Mouse (Mus musculus): Measurements from ENCODE around the gene Mylk. TPM values are rescaled to one million over a fixed set of nuclear protein-coding genes. Genes with fewer than 3 reads are reported as not detected.
"Not testable (repeated sequence)": the region's sequence is repeated elsewhere in the genome, so short reads cannot be mapped to it uniquely, and the experiment has no call there.

The Mylk gene
- polyA plus RNA-seq (2016; fragmentation: Nextera tagmentation; extraction: Ambion mirVana) = 3.4 and 5.5 TPM in 2 replicates

- ATAC-seq (ENCODE audit: low FRiP score) = peak; percentile 92
- peak within 1 kb of the TSS; percentile 31; the same call in 1 of the 2 replicates for H3K27ac ChIP-seq
- H3K9ac ChIP-seq = peak within 1 kb of the TSS; percentile 55
- H3K4me2 ChIP-seq = peak within 1 kb of the TSS; percentile 90
- under 1% methylated on average over 46 of the region's 48 CpGs for WGBS
- no peaks in the 10 kb centered on the region for H3K36me3 ChIP-seq (replicated peaks)
- no peaks in the 10 kb centered on the region for H3K9me3 ChIP-seq
- peaks cover 34% of the 10 kb centered on the region for H3K4me1 ChIP-seq
- peak within 1 kb of the TSS; percentile 44 for H3K4me3 ChIP-seq (replicated peaks)
- peaks cover 31% of the 10 kb centered on the region for H3K27me3 ChIP-seq
Measured at GRCm38 (mm10) chr16:34745065-34745585, at the start of gene Mylk. Mylk (plus strand) TSS chr16:34745210.

GRCm38 (mm10) chr16:34698721-34699120, 46.3 kb upstream of the Mylk start:
- not testable (repeated sequence) for H3K9me3 ChIP-seq; H3K4me1 ChIP-seq; H3K27ac ChIP-seq; H3K27me3 ChIP-seq; H3K4me2 ChIP-seq; H3K4me3 ChIP-seq (replicated peaks); H3K9ac ChIP-seq; ATAC-seq (ENCODE audit: low FRiP score)
- H3K36me3 ChIP-seq (replicated peaks) = peaks cover 16% of the 10 kb centered on the region
- WGBS = 78% methylated on average over 3 of the region's 3 CpGs

- Histone ChIP-seq H3K27me3 (no peaks in the 10 kb centered on the region), H3K36me3 (replicated peaks) (peaks cover 27% of the 10 kb centered on the region), H3K27ac (no peak overlapping the region), H3K4me1 (no peaks in the 10 kb centered on the region), H3K9ac (no peak overlapping the region), H3K4me3 (replicated peaks) (no peak overlapping the region), H3K4me2 (no peak overlapping the region), H3K9me3 (no peaks in the 10 kb centered on the region)
- 22% methylated on average over 7 of the region's 7 CpGs for WGBS
- ATAC-seq (ENCODE audit: low FRiP score) = peak; percentile 69; the same call in 1 of the 2 replicates
Measured at GRCm38 (mm10) chr16:34700165-34700827, 44.7 kb upstream of the Mylk start.

GRCm38 (mm10) chr16:34700828-34701216, 44.2 kb upstream of the Mylk start:
- Histone ChIP-seq H3K36me3 (replicated peaks) (peaks cover 30% of the 10 kb centered on the region), H3K27me3 (no peaks in the 10 kb centered on the region), H3K9ac (no peak overlapping the region), H3K9me3 (no peaks in the 10 kb centered on the region), H3K4me3 (replicated peaks) (no peak overlapping the region), H3K4me2 (no peak overlapping the region), H3K4me1 (no peaks in the 10 kb centered on the region), H3K27ac (no peak overlapping the region)
- no peak for ATAC-seq (ENCODE audit: low FRiP score)
- WGBS = 90% methylated on average over 6 of the region's 6 CpGs

- no peaks in the 10 kb centered on the region for H3K9me3 ChIP-seq
- H3K36me3 ChIP-seq (replicated peaks) = peaks cover 47% of the 10 kb centered on the region
- no peak overlapping the region for H3K4me3 ChIP-seq (replicated peaks)
- H3K4me2 ChIP-seq = no peak overlapping the region
- H3K4me1 ChIP-seq = no peaks in the 10 kb centered on the region
- 92% methylated on average over 2 of the region's 2 CpGs for WGBS
- ATAC-seq (ENCODE audit: low FRiP score) = no peak
- H3K9ac ChIP-seq = no peak overlapping the region
- H3K27me3 ChIP-seq = no peaks in the 10 kb centered on the region
- H3K27ac ChIP-seq = no peak overlapping the region
Measured at GRCm38 (mm10) chr16:34706019-34706418, 39.0 kb upstream of the Mylk start.

GRCm38 (mm10) chr16:34706487-34706946, 38.5 kb upstream of the Mylk start:
- 92% methylated on average over 7 of the region's 7 CpGs for WGBS
- no peaks in the 10 kb centered on the region for H3K4me1 ChIP-seq
- H3K27me3 ChIP-seq = no peaks in the 10 kb centered on the region
- H3K4me2 ChIP-seq = no peak overlapping the region
- peaks cover 47% of the 10 kb centered on the region for H3K36me3 ChIP-seq (replicated peaks)
- no peak for ATAC-seq (ENCODE audit: low FRiP score)
- H3K4me3 ChIP-seq (replicated peaks) = no peak overlapping the region
- H3K9ac ChIP-seq = no peak overlapping the region
- no peak overlapping the region for H3K27ac ChIP-seq
- H3K9me3 ChIP-seq = no peaks in the 10 kb centered on the region

- H3K4me1 ChIP-seq = no peaks in the 10 kb centered on the region
- no peak for ATAC-seq (ENCODE audit: low FRiP score)
- H3K9me3 ChIP-seq = no peaks in the 10 kb centered on the region
- H3K4me2 ChIP-seq = no peak overlapping the region
- H3K9ac ChIP-seq = no peak overlapping the region
- H3K36me3 ChIP-seq (replicated peaks) = peaks cover 34% of the 10 kb centered on the region
- no peaks in the 10 kb centered on the region for H3K27me3 ChIP-seq
- no peak overlapping the region for H3K4me3 ChIP-seq (replicated peaks)
- 85% methylated on average over 3 of the region's 3 CpGs for whole genome bisulfite sequencing
- H3K27ac ChIP-seq = no peak overlapping the region
Measured at GRCm38 (mm10) chr16:34711481-34711880, 33.5 kb upstream of the Mylk start.

- Histone ChIP-seq H3K36me3 (replicated peaks) (peaks cover 33% of the 10 kb centered on the region), H3K9ac (no peak overlapping the region), H3K4me1 (no peaks in the 10 kb centered on the region), H3K9me3 (no peaks in the 10 kb centered on the region), H3K4me2 (no peak overlapping the region), H3K27me3 (no peaks in the 10 kb centered on the region), H3K4me3 (replicated peaks) (no peak overlapping the region), H3K27ac (no peak overlapping the region)
- 99% methylated on average over 3 of the region's 3 CpGs for WGBS
- ATAC-seq (ENCODE audit: low FRiP score) = no peak
Measured at GRCm38 (mm10) chr16:34725156-34725555, 19.9 kb upstream of the Mylk start.

GRCm38 (mm10) chr16:34728610-34729009, 16.4 kb upstream of the Mylk start:
- H3K4me3 ChIP-seq (replicated peaks); H3K4me1 ChIP-seq; H3K27me3 ChIP-seq; H3K27ac ChIP-seq; ATAC-seq (ENCODE audit: low FRiP score); H3K4me2 ChIP-seq; H3K9me3 ChIP-seq; H3K9ac ChIP-seq: not testable (repeated sequence)
- H3K36me3 ChIP-seq (replicated peaks) = peaks cover 21% of the 10 kb centered on the region

GRCm38 (mm10) chr16:34729371-34729770, 15.6 kb upstream of the Mylk start:
- Histone ChIP-seq H3K9ac (no peak overlapping the region), H3K4me2 (no peak overlapping the region), H3K27ac (no peak overlapping the region), H3K9me3 (no peaks in the 10 kb centered on the region; the same call in 1 of the 2 replicates), H3K27me3 (no peaks in the 10 kb centered on the region), H3K4me3 (replicated peaks) (no peak overlapping the region), H3K36me3 (replicated peaks) (peaks cover 18% of the 10 kb centered on the region), H3K4me1 (no peaks in the 10 kb centered on the region)
- no peak for ATAC-seq (ENCODE audit: low FRiP score)
- 92% methylated on average over 1 of the region's 1 CpGs for WGBS

GRCm38 (mm10) chr16:34738656-34739233, 6.3 kb upstream of the Mylk start:
- 93% methylated on average over 4 of the region's 4 CpGs for WGBS
- no peak overlapping the region for H3K4me3 ChIP-seq (replicated peaks)
- no peaks in the 10 kb centered on the region for H3K9me3 ChIP-seq
- no peak overlapping the region for H3K4me2 ChIP-seq
- H3K27me3 ChIP-seq = peaks cover 5% of the 10 kb centered on the region
- H3K4me1 ChIP-seq = no peaks in the 10 kb centered on the region
- H3K27ac ChIP-seq = no peak overlapping the region
- H3K36me3 ChIP-seq (replicated peaks) = no peaks in the 10 kb centered on the region
- ATAC-seq (ENCODE audit: low FRiP score) = no peak
- H3K9ac ChIP-seq = no peak overlapping the region

- no peak for ATAC-seq (ENCODE audit: low FRiP score)
- Histone ChIP-seq H3K4me3 (replicated peaks) (no peak overlapping the region), H3K9ac (no peak overlapping the region), H3K27me3 (peaks cover 29% of the 10 kb centered on the region), H3K36me3 (replicated peaks) (no peaks in the 10 kb centered on the region), H3K9me3 (no peaks in the 10 kb centered on the region), H3K4me1 (peaks cover 16% of the 10 kb centered on the region), H3K27ac (no peak overlapping the region), H3K4me2 (no peak overlapping the region)
- WGBS = 45% methylated on average over 2 of the region's 2 CpGs
Measured at GRCm38 (mm10) chr16:34742930-34743329, 2.1 kb upstream of the Mylk start.

Data from forebrain, embryonic 12.5 days (tissue).